Mouse (Mus musculus) kidney, adult 2 months (tissue): ENCODE results near the gene Prim1.

Experiments
- CTCF ChIP-seq: fragments of 200-500 bp; conservative IDR thresholded peaks from 2 replicates; pipeline ENCODE4 v1.5.1; 2011; ENCODE audit warnings: low read depth, mild to moderate bottlenecking, control low read depth, low read length, moderate library complexity, mixed read lengths; ENCODE audit not compliant: insufficient read depth, insufficient read length
- POLR2A ChIP-seq: fragments of 200-500 bp; IDR thresholded peaks from one replicate; pipeline ENCODE4 v1.6.1; 2011; ENCODE audit warnings: low read depth, low read length, control low read depth

DNA sequence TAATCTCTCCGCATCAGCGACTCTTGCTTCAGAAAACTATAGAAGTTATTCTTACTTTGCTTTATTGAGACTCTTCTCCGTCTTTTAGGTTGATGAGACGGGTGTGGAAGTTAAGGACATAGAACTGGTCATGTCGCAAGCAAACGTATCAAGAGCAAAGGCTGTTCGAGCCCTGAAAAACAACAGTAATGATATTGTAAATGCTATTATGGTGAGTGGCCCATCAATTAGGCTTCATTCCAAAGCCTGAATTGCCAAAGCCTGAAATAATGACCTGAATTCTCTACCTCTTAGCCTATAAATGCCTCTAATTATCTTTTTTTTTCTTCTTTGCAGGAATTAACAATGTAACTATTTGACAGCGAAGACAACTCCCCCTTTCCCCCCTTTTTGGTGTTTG lies 33.2 kb downstream of the Prim1 start:
- TF ChIP-seq CTCF (no peak), POLR2A (no peak)
